Mouse (Mus musculus) myocyte (in vitro differentiated cells): ENCODE data around the gene Macrod2. TPM values are rescaled to one million over a fixed set of nuclear protein-coding genes. Genes with fewer than 3 reads are reported as not detected.

ENCODE experiments used
- H3K27me3 ChIP-seq: one replicate; pipeline ENCODE4 v1.6.1; 2011; ENCODE audit not compliant: control insufficient read depth, insufficient read depth, insufficient read length
- H3K36me3 ChIP-seq: one replicate; pipeline ENCODE4 v1.6.1; 2011; ENCODE audit not compliant: control insufficient read depth, insufficient read depth
- H3K4me2 ChIP-seq: one replicate; pipeline ENCODE4 v1.6.1; 2011; ENCODE audit warnings: low read depth, control low read depth
- H3K4me3 ChIP-seq: one replicate; pipeline ENCODE4 v1.5.1; 2011; ENCODE audit warnings: mild to moderate bottlenecking, control low read depth, moderate library complexity
- H3K79me2 ChIP-seq: one replicate; pipeline ENCODE4 v1.6.1; 2011; ENCODE audit not compliant: control insufficient read depth, insufficient read depth
- H3ac ChIP-seq: one replicate; pipeline ENCODE4 v1.6.1; 2011; ENCODE audit not compliant: control insufficient read depth, insufficient read length
- CEBPB ChIP-seq: IDR thresholded peaks from 2 replicates; pipeline ENCODE4 v1.6.1; 2011; ENCODE audit warnings: mild to moderate bottlenecking, moderate library complexity; ENCODE audit not compliant: poor library complexity, insufficient read depth, severe bottlenecking
- E2F4 ChIP-seq: IDR thresholded peaks from one replicate; pipeline ENCODE4 v1.6.1; 2011; ENCODE audit warnings: mild to moderate bottlenecking, control low read depth, moderate library complexity; ENCODE audit not compliant: insufficient read depth
- MAX ChIP-seq: IDR thresholded peaks from one replicate; pipeline ENCODE4 v1.6.1; 2011; ENCODE audit warnings: low read depth, mild to moderate bottlenecking, control low read depth
- MYOD1 ChIP-seq, 3 experiments: IDR thresholded peaks; one replicate each; pipeline ENCODE4 v1.6.1; 2011; ENCODE audit warnings: control low read depth in 2 of 3, low read depth in 2 of 3, mild to moderate bottlenecking in 2 of 3, moderate library complexity in 1 of 3; ENCODE audit not compliant: insufficient read length in 2 of 3, control insufficient read depth in 1 of 3
- MYOG ChIP-seq, 3 experiments: IDR thresholded peaks; one replicate each; pipeline ENCODE4 v1.6.1; 2011; ENCODE audit warnings: control low read depth in 2 of 3, low read depth in 2 of 3, mild to moderate bottlenecking in 2 of 3; ENCODE audit not compliant: insufficient read length in 2 of 3, control insufficient read depth in 1 of 3, insufficient read depth in 1 of 3
- POLR2A ChIP-seq: IDR thresholded peaks from one replicate; pipeline ENCODE4 v1.6.1; 2011; ENCODE audit warnings: low read depth, mild to moderate bottlenecking, control low read depth, moderate library complexity; ENCODE audit not compliant: insufficient read length
- POLR2AphosphoS2 ChIP-seq: IDR thresholded peaks from one replicate; pipeline ENCODE4 v1.6.1; 2011; ENCODE audit warnings: low read depth, control low read depth; ENCODE audit not compliant: insufficient read length
- REST ChIP-seq: IDR thresholded peaks from one replicate; pipeline ENCODE4 v1.6.1; 2011; ENCODE audit warnings: mild to moderate bottlenecking, control low read depth, moderate library complexity; ENCODE audit not compliant: insufficient read depth, insufficient read length
- SRF ChIP-seq: IDR thresholded peaks from one replicate; pipeline ENCODE4 v1.6.1; 2011; ENCODE audit warnings: low read depth; ENCODE audit not compliant: control insufficient read depth, insufficient read length
- TCF12 ChIP-seq: IDR thresholded peaks from one replicate; pipeline ENCODE4 v1.6.1; 2011; ENCODE audit warnings: mild to moderate bottlenecking, control low read depth; ENCODE audit not compliant: poor library complexity, insufficient read depth, severe bottlenecking
- TCF3 ChIP-seq: IDR thresholded peaks from one replicate; pipeline ENCODE4 v1.6.1; 2011; ENCODE audit warnings: low read depth, control low read depth; ENCODE audit not compliant: insufficient read length
- USF1 ChIP-seq: IDR thresholded peaks from one replicate; pipeline ENCODE4 v1.6.1; 2011; ENCODE audit warnings: low read depth, mild to moderate bottlenecking, control low read depth, moderate library complexity
- polyA plus RNA-seq: library from polyadenylated mRNA; unstranded; fragments of >200 nt; fragmentation: generic; extraction: Trizol; gene quantifications from one replicate; pipeline ENCODE4 v1.2.1, GENCODE M21; 2012; ENCODE audit warnings: missing spikeins

Gene Macrod2
- polyA plus RNA-seq, 1 experiment = 0.96 TPM

- no peak for TF ChIP-seq MYOG (IDR thresholded peaks at IDR 0.05; ENCODE audit: control insufficient read depth in 1 of 3, insufficient read depth in 1 of 3, insufficient read length in 2 of 3, low read depth in 2 of 3)
- TF ChIP-seq POLR2A = no peak
- no peak for TF ChIP-seq MAX
- TF ChIP-seq POLR2AphosphoS2 = no peak
- no peak for TF ChIP-seq CEBPB
- TF ChIP-seq TCF12 = no peak
- no peak for TF ChIP-seq E2F4
- TF ChIP-seq USF1 = no peak
- TF ChIP-seq REST = no peak
- TF ChIP-seq MYOD1 (IDR thresholded peaks at IDR 0.05; ENCODE audit: control insufficient read depth in 1 of 3, insufficient read length in 2 of 3, low read depth in 2 of 3) = no peak
- no peak for TF ChIP-seq SRF
- TF ChIP-seq TCF3 = no peak
- no peaks in the 10 kb centered on the region for H3K36me3 ChIP-seq
Measured at GRCm38 (mm10) chr2:141212291-141212690, 817.2 kb downstream of the Macrod2 start.

GRCm38 (mm10) chr2:141217490-141217889 is 822.4 kb downstream of the Macrod2 start:
- H3K4me3 ChIP-seq = no peak overlapping the region
- H3K36me3 ChIP-seq = no peaks in the 10 kb centered on the region
- no peaks in the 10 kb centered on the region for H3K79me2 ChIP-seq
- H3K4me2 ChIP-seq = no peak overlapping the region
- H3K27me3 ChIP-seq = no peaks in the 10 kb centered on the region
- no peak overlapping the region for H3ac ChIP-seq
- TF ChIP-seq TCF3 = no peak
- no peak for TF ChIP-seq USF1
- no peak for TF ChIP-seq MYOD1 (IDR thresholded peaks at IDR 0.05; ENCODE audit: control insufficient read depth in 1 of 3, insufficient read length in 2 of 3, low read depth in 2 of 3)
- TF ChIP-seq CEBPB = no peak
- TF ChIP-seq E2F4 = no peak
- TF ChIP-seq POLR2A = no peak
- no peak for TF ChIP-seq REST
- TF ChIP-seq MAX = no peak
- no peak for TF ChIP-seq SRF
- TF ChIP-seq POLR2AphosphoS2 = no peak
- TF ChIP-seq MYOG (IDR thresholded peaks at IDR 0.05; ENCODE audit: control insufficient read depth in 1 of 3, insufficient read depth in 1 of 3, insufficient read length in 2 of 3, low read depth in 2 of 3) = no peak

More at GRCm38 (mm10) chr2:141212291-141212690, 817.2 kb downstream of the Macrod2 start:
- Histone ChIP-seq H3K27me3 (no peaks in the 10 kb centered on the region), H3K4me2 (no peak overlapping the region), H3ac (no peak overlapping the region), H3K4me3 (no peak overlapping the region), H3K79me2 (no peaks in the 10 kb centered on the region)

GRCm38 (mm10) chr2:141217925-141218324 is 822.8 kb downstream of the Macrod2 start:
- no peaks in the 10 kb centered on the region for H3K27me3 ChIP-seq
- H3K4me3 ChIP-seq = no peak overlapping the region
- TF ChIP-seq MYOG (IDR thresholded peaks at IDR 0.05; ENCODE audit: control insufficient read depth in 1 of 3, insufficient read depth in 1 of 3, insufficient read length in 2 of 3, low read depth in 2 of 3) = no peak
- no peak for TF ChIP-seq TCF3
- TF ChIP-seq MYOD1 (IDR thresholded peaks at IDR 0.05; ENCODE audit: control insufficient read depth in 1 of 3, insufficient read length in 2 of 3, low read depth in 2 of 3) = no peak
- TF ChIP-seq SRF = no peak
- TF ChIP-seq E2F4 = no peak
- TF ChIP-seq USF1 = no peak
- no peak for TF ChIP-seq CEBPB
- no peaks in the 10 kb centered on the region for H3K36me3 ChIP-seq
- no peak overlapping the region for H3K4me2 ChIP-seq
- H3K79me2 ChIP-seq = no peaks in the 10 kb centered on the region
- H3ac ChIP-seq = no peak overlapping the region

GRCm38 (mm10) chr2:141228809-141229208 is 833.7 kb downstream of the Macrod2 start:
- H3K27me3 ChIP-seq = no peaks in the 10 kb centered on the region
- TF ChIP-seq TCF12 (no peak), USF1 (no peak), TCF3 (no peak), REST (no peak), E2F4 (no peak), POLR2AphosphoS2 (no peak), POLR2A (no peak), CEBPB (no peak)
- no peaks in the 10 kb centered on the region for H3K79me2 ChIP-seq
- no peak overlapping the region for H3ac ChIP-seq
- no peak overlapping the region for H3K4me2 ChIP-seq
- H3K4me3 ChIP-seq = no peak overlapping the region
- H3K36me3 ChIP-seq = no peaks in the 10 kb centered on the region

GRCm38 (mm10) chr2:141229820-141230219 is 834.7 kb downstream of the Macrod2 start:
- H3K4me2 ChIP-seq = no peak overlapping the region
- no peaks in the 10 kb centered on the region for H3K79me2 ChIP-seq
- H3K27me3 ChIP-seq = no peaks in the 10 kb centered on the region
- no peaks in the 10 kb centered on the region for H3K36me3 ChIP-seq
- TF ChIP-seq SRF (no peak), TCF12 (no peak)
- no peak overlapping the region for H3K4me3 ChIP-seq
- no peak overlapping the region for H3ac ChIP-seq
